Mouse (Mus musculus) layer of hippocampus, adult 9-11 months (tissue): Measurements from ENCODE around the gene Kmt2e.

ENCODE experiments used
- DNase-seq: peaks from one replicate; pipeline ENCODE4 v3.0.0; 2022

Kmt2e gene

GRCm38 (mm10) chr5:23433720-23434597, at the start of gene Kmt2e:
Gene Kmt2e (plus strand): TSS chr5:23434441.
- DNase-seq = peak; percentile 95

GRCm38 (mm10) chr5:23385136-23385535, 49.1 kb upstream of the Kmt2e start:
- no peak for DNase-seq

- DNase-seq = no peak
These were observed 48.5 kb upstream of the Kmt2e start for GRCm38 (mm10) chr5:23385763-23386217.

GRCm38 (mm10) chr5:23386562-23387312, 47.5 kb upstream of the Kmt2e start:
- peak; percentile 87 for DNase-seq

GRCm38 (mm10) chr5:23387313-23387666, 47.0 kb upstream of the Kmt2e start:
- DNase-seq = no peak

- no peak for DNase-seq
These were observed 46.1 kb upstream of the Kmt2e start for GRCm38 (mm10) chr5:23388091-23388490.

GRCm38 (mm10) chr5:23389601-23390305, 44.5 kb upstream of the Kmt2e start:
- DNase-seq = no peak

- DNase-seq = no peak
These were observed 42.5 kb upstream of the Kmt2e start for GRCm38 (mm10) chr5:23391714-23392113.

- no peak for DNase-seq
These were observed 40.4 kb upstream of the Kmt2e start for GRCm38 (mm10) chr5:23393870-23394269.

GRCm38 (mm10) chr5:23394366-23395145, 39.7 kb upstream of the Kmt2e start:
- DNase-seq = no peak

- DNase-seq = no peak
These were observed 38.5 kb upstream of the Kmt2e start for GRCm38 (mm10) chr5:23395721-23396120.

GRCm38 (mm10) chr5:23396756-23397155, 37.5 kb upstream of the Kmt2e start:
- no peak for DNase-seq

GRCm38 (mm10) chr5:23400156-23400555, 34.1 kb upstream of the Kmt2e start:
- no peak for DNase-seq

GRCm38 (mm10) chr5:23400868-23401267, 33.4 kb upstream of the Kmt2e start:
- no peak for DNase-seq

GRCm38 (mm10) chr5:23401368-23401767, 32.9 kb upstream of the Kmt2e start:
- DNase-seq = no peak

- no peak for DNase-seq
These were observed 32.2 kb upstream of the Kmt2e start for GRCm38 (mm10) chr5:23401999-23402398.

GRCm38 (mm10) chr5:23403161-23403560, 31.1 kb upstream of the Kmt2e start:
- DNase-seq = no peak

- no peak for DNase-seq
These were observed 28.4 kb upstream of the Kmt2e start for GRCm38 (mm10) chr5:23405666-23406404.

GRCm38 (mm10) chr5:23406405-23406745, 27.9 kb upstream of the Kmt2e start:
- DNase-seq = no peak

- no peak for DNase-seq
These were observed 26.1 kb upstream of the Kmt2e start for GRCm38 (mm10) chr5:23408106-23408505.

- no peak for DNase-seq
These were observed 24.1 kb upstream of the Kmt2e start for GRCm38 (mm10) chr5:23410040-23410717.
